Mouse (Mus musculus): ENCODE results near the gene Adamts16. TPM values are rescaled to one million over a fixed set of nuclear protein-coding genes. Genes with fewer than 3 reads are reported as not detected.

Gene Adamts16
- polyA plus RNA-seq, 1 experiment from 2014 or later: 2.0 TPM

GRCm38 (mm10) chr13:70866971-70867625 lies 25.5 kb upstream of the Adamts16 start:
- no peak for ATAC-seq (ENCODE audit: insufficient number of reproducible peaks, low FRiP score, low TSS enrichment, low read depth)

GRCm38 (mm10) chr13:70865867-70866266 lies 24.3 kb upstream of the Adamts16 start:
- no peak overlapping the region for H3K27ac ChIP-seq

More at GRCm38 (mm10) chr13:70866971-70867625, 25.5 kb upstream of the Adamts16 start:
- Histone ChIP-seq H3K36me3 (no peaks in the 10 kb centered on the region), H3K4me3 (no peak overlapping the region), H3K4me1 (no peaks in the 10 kb centered on the region), H3K9me3 (no peaks in the 10 kb centered on the region), H3K9ac (no peak overlapping the region), H3K27ac (no peak overlapping the region), H3K27me3 (no peaks in the 10 kb centered on the region), H3K4me2 (no peak overlapping the region)
- 91% methylated on average over 11 of the region's 11 CpGs for WGBS

GRCm38 (mm10) chr13:70862162-70862908 lies 20.7 kb upstream of the Adamts16 start:
- Histone ChIP-seq H3K4me1 (no peaks in the 10 kb centered on the region), H3K27me3 (no peaks in the 10 kb centered on the region), H3K4me2 (no peak overlapping the region), H3K9ac (no peak overlapping the region), H3K9me3 (no peaks in the 10 kb centered on the region), H3K36me3 (no peaks in the 10 kb centered on the region), H3K4me3 (no peak overlapping the region), H3K27ac (no peak overlapping the region)
- no peak for ATAC-seq (ENCODE audit: insufficient number of reproducible peaks, low FRiP score, low TSS enrichment, low read depth)
- 44% methylated on average over 5 of the region's 8 CpGs for WGBS

More at GRCm38 (mm10) chr13:70865867-70866266, 24.3 kb upstream of the Adamts16 start:
- Histone ChIP-seq H3K4me1 (no peaks in the 10 kb centered on the region), H3K4me2 (no peak overlapping the region), H3K27me3 (no peaks in the 10 kb centered on the region), H3K4me3 (no peak overlapping the region), H3K36me3 (no peaks in the 10 kb centered on the region), H3K9me3 (no peaks in the 10 kb centered on the region), H3K9ac (no peak overlapping the region)
- no peak for ATAC-seq (ENCODE audit: insufficient number of reproducible peaks, low FRiP score, low TSS enrichment, low read depth)
- 78% methylated on average over 5 of the region's 5 CpGs for WGBS

- ATAC-seq (ENCODE audit: insufficient number of reproducible peaks, low FRiP score, low TSS enrichment, low read depth): no peak
- H3K9me3 ChIP-seq: no peaks in the 10 kb centered on the region
Measured at GRCm38 (mm10) chr13:70853601-70854000, 12.0 kb upstream of the Adamts16 start.

GRCm38 (mm10) chr13:70846933-70847332 lies 5.3 kb upstream of the Adamts16 start:
- no peak overlapping the region for H3K27ac ChIP-seq

More at GRCm38 (mm10) chr13:70853601-70854000, 12.0 kb upstream of the Adamts16 start:
- Histone ChIP-seq H3K27me3 (no peaks in the 10 kb centered on the region), H3K27ac (no peak overlapping the region), H3K4me3 (no peak overlapping the region), H3K9ac (no peak overlapping the region), H3K36me3 (no peaks in the 10 kb centered on the region), H3K4me2 (no peak overlapping the region), H3K4me1 (no peaks in the 10 kb centered on the region)

GRCm38 (mm10) chr13:70845526-70845925 lies 3.9 kb upstream of the Adamts16 start:
- Histone ChIP-seq H3K27me3 (peaks cover 34% of the 10 kb centered on the region), H3K4me3 (no peak overlapping the region), H3K9ac (no peak overlapping the region), H3K36me3 (no peaks in the 10 kb centered on the region), H3K4me1 (peaks cover 7% of the 10 kb centered on the region), H3K9me3 (no peaks in the 10 kb centered on the region), H3K4me2 (no peak overlapping the region), H3K27ac (no peak overlapping the region)
- ATAC-seq (ENCODE audit: insufficient number of reproducible peaks, low FRiP score, low TSS enrichment, low read depth): no peak
- WGBS: 79% methylated on average over 7 of the region's 7 CpGs

More at GRCm38 (mm10) chr13:70846933-70847332, 5.3 kb upstream of the Adamts16 start:
- H3K9me3 ChIP-seq: no peaks in the 10 kb centered on the region
- no peak overlapping the region for H3K9ac ChIP-seq
- H3K4me3 ChIP-seq: no peak overlapping the region
- no peaks in the 10 kb centered on the region for H3K36me3 ChIP-seq
- no peaks in the 10 kb centered on the region for H3K4me1 ChIP-seq
- WGBS: 60% methylated on average over 2 of the region's 2 CpGs
- no peak overlapping the region for H3K4me2 ChIP-seq
- ATAC-seq (ENCODE audit: insufficient number of reproducible peaks, low FRiP score, low TSS enrichment, low read depth): no peak
- peaks cover 20% of the 10 kb centered on the region for H3K27me3 ChIP-seq

- Histone ChIP-seq H3K4me3 (no peak overlapping the region), H3K9me3 (no peaks in the 10 kb centered on the region), H3K4me2 (no peak overlapping the region), H3K36me3 (no peaks in the 10 kb centered on the region), H3K27me3 (peaks cover 37% of the 10 kb centered on the region), H3K27ac (no peak overlapping the region), H3K4me1 (peaks cover 7% of the 10 kb centered on the region), H3K9ac (no peak overlapping the region)
- 59% methylated on average over 4 of the region's 4 CpGs for WGBS
- no peak for ATAC-seq (ENCODE audit: insufficient number of reproducible peaks, low FRiP score, low TSS enrichment, low read depth)
Measured at GRCm38 (mm10) chr13:70842126-70842525, 515 bp upstream of the Adamts16 start.

- Histone ChIP-seq H3K9me3 (no peaks in the 10 kb centered on the region), H3K27ac (no peak overlapping the region), H3K4me1 (peaks cover 7% of the 10 kb centered on the region), H3K27me3 (peaks cover 37% of the 10 kb centered on the region), H3K9ac (no peak overlapping the region), H3K4me3 (no peak overlapping the region), H3K4me2 (no peak overlapping the region), H3K36me3 (no peaks in the 10 kb centered on the region)
- no peak for ATAC-seq (ENCODE audit: insufficient number of reproducible peaks, low FRiP score, low TSS enrichment, low read depth)
- WGBS: 11% methylated on average over 6 of the region's 6 CpGs
Measured at GRCm38 (mm10) chr13:70840161-70840560, 1.4 kb downstream of the Adamts16 start.

- ATAC-seq (ENCODE audit: insufficient number of reproducible peaks, low FRiP score, low TSS enrichment, low read depth): no peak
- Histone ChIP-seq H3K9ac (no peak overlapping the region), H3K9me3 (no peaks in the 10 kb centered on the region), H3K4me1 (peaks cover 7% of the 10 kb centered on the region), H3K4me2 (no peak overlapping the region), H3K4me3 (no peak overlapping the region), H3K27ac (no peak overlapping the region), H3K27me3 (peaks cover 23% of the 10 kb centered on the region), H3K36me3 (no peaks in the 10 kb centered on the region)
- 64% methylated on average over 5 of the region's 5 CpGs for WGBS
Measured at GRCm38 (mm10) chr13:70837571-70837970, 4.0 kb downstream of the Adamts16 start.

GRCm38 (mm10) chr13:70836246-70836645 lies 5.4 kb downstream of the Adamts16 start:
- H3K4me2 ChIP-seq: no peak overlapping the region
- H3K4me3 ChIP-seq: no peak overlapping the region
- H3K4me1 ChIP-seq: peaks cover 3% of the 10 kb centered on the region
- ATAC-seq (ENCODE audit: insufficient number of reproducible peaks, low FRiP score, low TSS enrichment, low read depth): no peak
- no peak overlapping the region for H3K9ac ChIP-seq
- H3K9me3 ChIP-seq: no peaks in the 10 kb centered on the region
- H3K36me3 ChIP-seq: no peaks in the 10 kb centered on the region
- H3K27ac ChIP-seq: no peak overlapping the region
- WGBS: 45% methylated on average over 7 of the region's 7 CpGs
- peaks cover 10% of the 10 kb centered on the region for H3K27me3 ChIP-seq

- H3K4me2 ChIP-seq: no peak overlapping the region
- WGBS: 81% methylated on average over 6 of the region's 6 CpGs
- H3K4me3 ChIP-seq: no peak overlapping the region
- no peaks in the 10 kb centered on the region for H3K27me3 ChIP-seq
- H3K9ac ChIP-seq: no peak overlapping the region
- no peak overlapping the region for H3K27ac ChIP-seq
- no peak for ATAC-seq (ENCODE audit: insufficient number of reproducible peaks, low FRiP score, low TSS enrichment, low read depth)
- no peaks in the 10 kb centered on the region for H3K36me3 ChIP-seq
- no peaks in the 10 kb centered on the region for H3K9me3 ChIP-seq
- peaks cover 2% of the 10 kb centered on the region for H3K4me1 ChIP-seq
Measured at GRCm38 (mm10) chr13:70832593-70833138, 8.9 kb downstream of the Adamts16 start.

GRCm38 (mm10) chr13:70831041-70831440 lies 10.6 kb downstream of the Adamts16 start:
- Histone ChIP-seq H3K27me3 (no peaks in the 10 kb centered on the region), H3K9ac (no peak overlapping the region)

More at GRCm38 (mm10) chr13:70831041-70831440, 10.6 kb downstream of the Adamts16 start:
- WGBS: 45% methylated on average over 4 of the region's 4 CpGs
- Histone ChIP-seq H3K4me3 (no peak overlapping the region), H3K27ac (no peak overlapping the region), H3K9me3 (no peaks in the 10 kb centered on the region), H3K4me2 (no peak overlapping the region), H3K36me3 (no peaks in the 10 kb centered on the region), H3K4me1 (peaks cover 4% of the 10 kb centered on the region)
- ATAC-seq (ENCODE audit: insufficient number of reproducible peaks, low FRiP score, low TSS enrichment, low read depth): no peak
